Mouse (Mus musculus): ENCODE results near the gene Rab6b. TPM values are rescaled to one million over a fixed set of nuclear protein-coding genes. Genes with fewer than 3 reads are reported as not detected.

Gene Rab6b
- total and polyA plus RNA-seq, 2 experiments from 2014 or later: 162 to 228 TPM

DNA sequence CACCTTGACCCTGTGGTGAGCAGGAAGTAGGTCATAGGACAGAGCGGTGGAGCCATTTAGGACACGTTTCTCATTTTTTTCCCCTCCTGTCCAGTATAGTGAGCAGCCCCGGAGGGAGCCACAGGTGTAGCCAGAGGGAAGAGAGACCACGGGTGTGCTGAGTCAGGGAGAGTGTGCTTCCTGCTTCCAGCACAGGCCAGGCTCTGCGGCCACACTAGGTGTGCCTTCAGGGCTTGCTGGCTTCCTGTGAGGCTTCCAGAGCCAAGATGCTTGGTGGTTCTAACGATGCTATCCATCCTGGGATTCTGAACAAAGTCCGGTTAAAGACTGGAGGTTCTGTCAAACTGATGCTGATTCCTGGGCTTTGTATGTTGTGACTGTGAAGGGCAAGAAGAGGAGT, 10.0 kb downstream of the Rab6b start:
- 88% methylated on average over 7 of the region's 7 CpGs for WGBS
- H3K36me3 ChIP-seq (ENCODE audit: insufficient read depth, low read length): 0 out of 2 replicates have a peak, but pooled peaks cover 4% of the 10 kb centered on the region
- H3K4me3 ChIP-seq (ENCODE audit: low read depth, low read length): no peak overlapping the region
- H3K9ac ChIP-seq (replicated peaks; ENCODE audit: low read length, poor library complexity, severe bottlenecking): no peak overlapping the region
- H3K9me3 ChIP-seq (ENCODE audit: low read length): no peaks in the 10 kb centered on the region
- no peaks in the 10 kb centered on the region for H3K27me3 ChIP-seq (ENCODE audit: insufficient read depth, low read length)
- no peak overlapping the region for H3K4me2 ChIP-seq (ENCODE audit: low read depth, low read length, poor library complexity, severe bottlenecking)
- ATAC-seq (ENCODE audit: low FRiP score): no peak
- DNase-seq (ENCODE audit: low spot score): no peak
- 0 out of 2 replicates have a peak, but pooled peaks cover 3% of the 10 kb centered on the region for H3K4me1 ChIP-seq (ENCODE audit: insufficient read depth, low read length)
- no peak overlapping the region for H3K27ac ChIP-seq (ENCODE audit: low read depth, low read length)
- no peak for TF ChIP-seq CTCF (IDR thresholded peaks at IDR 0.05)

DNA sequence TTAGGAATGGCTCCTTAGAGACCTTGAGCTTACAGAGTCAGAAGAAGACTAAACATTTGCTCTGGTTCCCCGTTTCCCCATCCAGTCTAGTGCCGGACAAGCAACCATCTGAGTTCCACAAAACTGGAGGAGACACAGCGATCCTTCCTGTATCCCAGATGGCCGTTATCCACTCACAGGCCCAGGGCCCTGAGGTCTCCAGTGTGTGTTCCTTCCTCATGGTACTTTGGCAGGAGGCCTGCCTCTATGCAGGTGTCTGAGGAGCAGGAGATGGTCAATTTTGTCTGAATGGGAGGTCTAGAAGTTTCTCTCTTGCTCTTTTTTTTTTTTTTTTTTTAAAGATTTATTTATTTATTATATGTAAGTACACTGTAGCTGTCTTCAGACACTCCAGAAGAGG, 13.2 kb downstream of the Rab6b start:
- no peak overlapping the region for H3K27ac ChIP-seq (ENCODE audit: low read depth, low read length)
- no peaks in the 10 kb centered on the region for H3K9me3 ChIP-seq (ENCODE audit: low read length)
- no peaks in the 10 kb centered on the region for H3K4me1 ChIP-seq (ENCODE audit: insufficient read depth, low read length)
- ATAC-seq (ENCODE audit: low FRiP score) (no peak), DNase-seq (ENCODE audit: low spot score) (no peak)
- H3K27me3 ChIP-seq (ENCODE audit: insufficient read depth, low read length): no peaks in the 10 kb centered on the region
- no peak overlapping the region for H3K9ac ChIP-seq (replicated peaks; ENCODE audit: low read length, poor library complexity, severe bottlenecking)
- H3K4me2 ChIP-seq (ENCODE audit: low read depth, low read length, poor library complexity, severe bottlenecking): no peak overlapping the region
- 0 out of 2 replicates have a peak, but pooled peaks cover 2% of the 10 kb centered on the region for H3K36me3 ChIP-seq (ENCODE audit: insufficient read depth, low read length)
- WGBS: 94% methylated on average over 4 of the region's 4 CpGs
- TF ChIP-seq CTCF (IDR thresholded peaks at IDR 0.05): no peak
- H3K4me3 ChIP-seq (ENCODE audit: low read depth, low read length): no peak overlapping the region

DNA sequence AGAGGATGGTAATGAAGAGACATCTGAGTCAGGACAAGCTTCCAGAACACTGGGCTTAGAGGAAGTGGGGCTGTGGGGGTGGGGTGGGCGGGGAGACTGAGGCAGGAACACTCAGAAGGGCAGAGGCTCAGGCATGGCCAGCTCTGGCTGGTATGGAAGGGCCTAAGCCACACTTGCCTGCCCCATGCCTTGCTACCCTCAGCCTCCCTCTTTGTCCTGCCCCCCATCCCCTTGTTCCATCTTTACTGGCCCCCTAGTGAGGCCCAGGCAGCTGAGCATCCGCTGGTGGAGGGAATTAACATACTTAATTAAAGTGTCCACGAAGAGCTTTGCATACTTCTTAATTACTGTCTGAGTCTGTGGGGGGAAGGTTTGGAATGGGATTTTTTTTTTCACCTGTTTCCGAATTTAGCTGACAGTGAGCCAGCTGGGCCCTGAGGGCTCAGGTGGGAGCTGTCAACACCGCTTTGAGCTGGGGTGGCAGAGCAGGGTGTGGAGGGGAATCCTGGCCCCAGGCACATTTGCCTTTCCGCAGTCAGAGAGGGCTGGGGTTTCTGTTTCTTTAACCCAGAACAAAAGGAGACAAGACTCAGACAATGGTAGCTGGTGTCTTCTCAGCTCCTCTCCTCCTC, 22.0 kb downstream of the Rab6b start:
- no peaks in the 10 kb centered on the region for H3K36me3 ChIP-seq (ENCODE audit: insufficient read depth, low read length)
- no peak for TF ChIP-seq CTCF (IDR thresholded peaks at IDR 0.05)
- H3K4me3 ChIP-seq (ENCODE audit: low read depth, low read length): no peak overlapping the region
- peaks cover 11% of the 10 kb centered on the region; the same call in 1 of the 2 replicates for H3K4me1 ChIP-seq (ENCODE audit: insufficient read depth, low read length)
- 0 out of 2 replicates have a peak overlapping the region, but pooled peaks have one; percentile 19 for H3K9ac ChIP-seq (replicated peaks; ENCODE audit: low read length, poor library complexity, severe bottlenecking)
- no peaks in the 10 kb centered on the region for H3K9me3 ChIP-seq (ENCODE audit: low read length)
- peak overlapping the region; percentile 18 for H3K27ac ChIP-seq (ENCODE audit: low read depth, low read length)
- ATAC-seq (ENCODE audit: low FRiP score) (no peak), DNase-seq (ENCODE audit: low spot score) (peak; percentile 38)
- WGBS: 24% methylated on average over 6 of the region's 6 CpGs
- no peaks in the 10 kb centered on the region for H3K27me3 ChIP-seq (ENCODE audit: insufficient read depth, low read length)
- H3K4me2 ChIP-seq (ENCODE audit: low read depth, low read length, poor library complexity, severe bottlenecking): no peak overlapping the region

DNA sequence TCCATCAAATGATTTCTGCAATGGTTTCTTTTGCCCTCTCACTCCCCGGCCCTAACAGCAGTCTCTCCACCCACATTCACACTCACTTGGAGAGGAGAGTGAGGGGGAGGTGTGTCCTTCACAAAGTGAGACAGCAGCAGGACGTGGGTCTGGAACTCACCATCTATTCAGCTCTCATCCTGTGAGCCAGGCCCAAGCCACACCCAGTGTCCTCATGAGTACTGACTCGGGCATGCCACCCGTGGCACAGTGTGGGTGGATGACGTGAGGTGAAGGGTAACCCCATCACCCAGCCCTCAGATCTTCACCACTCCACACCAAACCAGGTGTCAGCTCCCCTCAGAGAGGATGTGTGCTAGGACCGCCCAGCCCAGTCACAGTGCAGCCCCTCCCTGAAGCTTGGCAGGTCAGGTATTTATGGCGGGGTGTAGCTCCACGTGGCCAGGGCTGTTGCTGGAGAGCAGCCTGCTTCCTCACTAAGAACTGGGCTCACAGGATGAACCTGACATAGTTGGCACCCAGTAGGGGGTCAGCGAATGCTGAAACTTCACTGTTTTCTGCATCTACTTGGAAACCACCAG, 23.0 kb downstream of the Rab6b start:
- H3K27me3 ChIP-seq (ENCODE audit: insufficient read depth, low read length): no peaks in the 10 kb centered on the region

DNA sequence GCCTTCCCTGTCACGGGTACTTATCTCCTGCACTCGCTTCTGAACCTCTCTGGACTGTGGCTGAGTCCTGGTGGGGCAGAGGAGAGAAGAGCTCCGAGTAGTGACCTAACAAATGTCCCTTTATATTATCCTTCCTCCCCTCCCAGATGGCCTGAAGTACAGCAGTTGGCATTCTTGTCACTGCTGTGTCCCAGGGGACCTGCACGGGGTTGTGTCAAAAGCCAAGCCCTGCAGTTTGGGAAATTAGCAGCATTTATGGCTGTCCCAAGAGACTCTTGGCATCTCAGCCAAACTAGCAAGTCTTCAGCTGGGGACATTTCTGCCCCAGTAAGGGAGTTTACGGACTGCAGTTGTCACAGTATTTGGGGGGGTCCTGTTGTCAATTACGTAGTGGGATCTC, 27.9 kb downstream of the Rab6b start:
- Histone ChIP-seq H3K4me2 (ENCODE audit: low read depth, low read length, poor library complexity, severe bottlenecking) (no peak overlapping the region), H3K36me3 (ENCODE audit: insufficient read depth, low read length) (0 out of 2 replicates have a peak, but pooled peaks cover 8% of the 10 kb centered on the region), H3K27me3 (ENCODE audit: insufficient read depth, low read length) (no peaks in the 10 kb centered on the region), H3K4me1 (ENCODE audit: insufficient read depth, low read length) (no peaks in the 10 kb centered on the region), H3K4me3 (ENCODE audit: low read depth, low read length) (no peak overlapping the region), H3K27ac (ENCODE audit: low read depth, low read length) (no peak overlapping the region), H3K9me3 (ENCODE audit: low read length) (no peaks in the 10 kb centered on the region), H3K9ac (replicated peaks; ENCODE audit: low read length, poor library complexity, severe bottlenecking) (no peak overlapping the region)
- TF ChIP-seq CTCF (IDR thresholded peaks at IDR 0.05): no peak
- ATAC-seq (ENCODE audit: low FRiP score) (no peak), DNase-seq (ENCODE audit: low spot score) (no peak)
- 63% methylated on average over 6 of the region's 6 CpGs for WGBS

More for the DNA sequence above, 23.0 kb downstream of the Rab6b start:
- Histone ChIP-seq H3K36me3 (ENCODE audit: insufficient read depth, low read length) (no peaks in the 10 kb centered on the region), H3K9me3 (ENCODE audit: low read length) (no peaks in the 10 kb centered on the region), H3K9ac (replicated peaks; ENCODE audit: low read length, poor library complexity, severe bottlenecking) (no peak overlapping the region), H3K4me3 (ENCODE audit: low read depth, low read length) (no peak overlapping the region), H3K27ac (ENCODE audit: low read depth, low read length) (no peak overlapping the region), H3K4me2 (ENCODE audit: low read depth, low read length, poor library complexity, severe bottlenecking) (no peak overlapping the region), H3K4me1 (ENCODE audit: insufficient read depth, low read length) (peaks cover 11% of the 10 kb centered on the region; the same call in 1 of the 2 replicates)
- no peak for DNase-seq (ENCODE audit: low spot score)
- WGBS: 58% methylated on average over 9 of the region's 9 CpGs
- no peak for ATAC-seq (ENCODE audit: low FRiP score)
- no peak for TF ChIP-seq CTCF (IDR thresholded peaks at IDR 0.05)

DNA sequence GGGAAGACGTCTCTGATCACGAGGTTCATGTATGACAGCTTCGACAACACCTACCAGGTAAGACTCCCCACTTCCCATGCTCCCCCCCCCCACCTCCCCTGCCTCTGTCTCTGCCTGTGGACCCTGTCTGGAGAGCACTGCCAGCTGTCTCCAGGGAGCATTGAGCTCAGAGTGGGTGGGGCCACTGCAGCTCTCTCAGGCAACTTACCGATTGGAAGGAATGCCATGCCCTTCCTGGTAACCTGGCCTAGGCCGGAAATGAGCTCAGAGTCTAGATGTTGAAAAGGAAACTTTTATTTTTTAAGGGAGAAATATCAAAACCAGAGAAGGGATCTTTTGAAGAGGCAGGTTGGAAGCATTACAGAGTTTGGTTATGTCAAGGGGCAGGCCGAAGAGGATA, 28.8 kb downstream of the Rab6b start:
- Histone ChIP-seq H3K27ac (ENCODE audit: low read depth, low read length) (no peak overlapping the region), H3K9me3 (ENCODE audit: low read length) (no peaks in the 10 kb centered on the region), H3K27me3 (ENCODE audit: insufficient read depth, low read length) (no peaks in the 10 kb centered on the region), H3K9ac (replicated peaks; ENCODE audit: low read length, poor library complexity, severe bottlenecking) (no peak overlapping the region), H3K36me3 (ENCODE audit: insufficient read depth, low read length) (0 out of 2 replicates have a peak, but pooled peaks cover 8% of the 10 kb centered on the region), H3K4me3 (ENCODE audit: low read depth, low read length) (no peak overlapping the region), H3K4me2 (ENCODE audit: low read depth, low read length, poor library complexity, severe bottlenecking) (no peak overlapping the region), H3K4me1 (ENCODE audit: insufficient read depth, low read length) (peaks cover 5% of the 10 kb centered on the region; the same call in 1 of the 2 replicates)
- no peak for DNase-seq (ENCODE audit: low spot score)
- ATAC-seq (ENCODE audit: low FRiP score): no peak
- TF ChIP-seq CTCF (IDR thresholded peaks at IDR 0.05): no peak
- 88% methylated on average over 6 of the region's 6 CpGs for WGBS
